Mouse (Mus musculus) ovary, postnatal 10 days (tissue): ENCODE data around the gene Gch1.
A peak's percentile ranks its signal among the peaks of the same experiment; 100 is the strongest.

ENCODE experiments used
- DNase-seq: peaks from one replicate; pipeline ENCODE4 v3.0.0; 2022; ENCODE audit warnings: low spot score

Gene Gch1

DNA sequence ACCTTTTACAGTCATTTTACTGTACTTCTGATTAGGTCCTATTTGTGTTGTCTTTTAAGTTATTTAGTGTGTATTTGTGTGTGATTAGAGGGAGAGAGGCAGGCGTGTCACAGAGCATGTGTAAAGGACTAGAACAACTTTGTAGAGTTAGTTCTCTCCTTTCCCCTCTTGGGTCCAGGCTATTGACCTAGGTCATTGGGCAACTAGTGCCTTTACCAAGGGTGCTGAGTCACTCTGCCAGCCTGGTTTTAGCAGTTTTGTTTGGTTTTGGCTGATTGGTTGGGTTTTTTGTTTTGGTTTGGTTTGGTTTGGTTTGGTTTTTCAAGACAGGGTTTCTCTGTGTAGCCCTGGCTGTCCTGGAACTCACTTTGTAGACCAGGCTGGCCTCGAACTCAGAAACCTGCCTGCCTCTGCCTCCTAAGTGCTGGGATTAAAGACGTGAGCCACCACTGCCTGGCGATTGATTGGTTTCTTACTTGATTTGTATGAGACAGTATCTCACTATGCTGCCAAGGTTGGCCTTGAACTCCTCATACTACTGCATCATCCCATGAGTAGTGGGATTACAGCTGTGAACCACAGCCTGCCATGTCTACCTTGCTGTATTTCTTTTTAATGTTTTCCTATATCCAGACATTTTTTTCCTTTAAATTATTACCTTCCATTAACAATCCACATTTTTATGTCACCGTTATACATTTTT is 16.2 kb upstream of the Gch1 start:
- DNase-seq, result no peak

DNA sequence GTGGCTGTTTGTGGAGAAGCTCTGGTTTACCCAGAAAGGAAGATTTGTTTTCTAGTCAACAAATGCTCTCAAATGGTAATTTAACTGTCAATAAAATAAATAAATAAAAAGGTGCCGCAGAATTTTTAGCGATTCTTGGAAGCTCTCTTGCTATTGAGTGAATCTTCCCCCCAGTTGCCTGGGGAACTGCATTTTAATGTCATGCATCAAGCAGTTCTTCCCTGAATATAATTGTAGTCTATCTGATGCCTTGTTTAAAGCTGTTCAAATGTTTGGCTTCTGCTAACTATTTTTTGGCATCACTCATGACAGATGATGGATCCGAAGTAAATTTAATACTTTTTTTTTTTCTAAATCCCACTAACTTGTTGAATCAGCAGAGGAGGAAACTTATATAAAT is 8.1 kb upstream of the Gch1 start:
- no peak for DNase-seq

DNA sequence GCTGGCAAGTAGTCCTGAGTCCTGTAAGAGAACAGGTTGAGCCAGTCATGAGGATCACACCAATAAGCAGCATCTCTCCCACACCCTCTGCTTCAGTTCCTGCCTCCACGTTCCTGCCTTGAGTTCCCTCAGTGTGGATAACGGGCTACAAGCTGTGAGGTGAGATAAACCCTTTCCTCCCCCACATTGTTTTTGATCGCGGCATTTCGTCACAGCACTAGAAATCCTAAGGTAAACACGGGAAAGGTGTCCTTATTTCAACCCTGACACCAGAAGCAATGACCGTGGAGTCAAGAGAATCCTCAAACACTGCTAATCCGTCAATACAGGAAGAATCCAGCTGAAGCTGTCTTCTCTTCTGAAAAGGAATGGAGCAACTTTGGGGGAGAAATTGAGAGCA is 7.5 kb upstream of the Gch1 start:
- no peak for DNase-seq

DNA sequence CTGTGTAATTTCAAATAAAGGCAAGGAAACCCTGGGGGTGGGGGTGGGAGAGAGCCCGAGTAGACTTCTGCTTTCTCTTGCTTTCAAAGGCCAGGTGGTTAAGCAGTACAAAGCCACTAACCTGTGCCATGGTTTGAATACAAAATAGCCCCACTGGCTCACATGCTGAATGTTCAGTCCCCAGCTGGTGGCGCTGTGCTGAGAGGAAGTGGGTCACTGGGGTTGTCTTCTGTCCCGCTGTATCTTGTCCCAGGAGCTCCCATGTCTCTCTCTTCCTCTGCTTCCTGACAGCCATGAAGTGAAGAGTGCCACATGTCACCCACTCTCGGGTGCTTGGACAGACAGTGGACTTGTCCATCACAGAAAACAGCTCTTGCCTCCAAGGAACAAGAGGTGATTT is 4.9 kb upstream of the Gch1 start:
- DNase-seq, result no peak

DNA sequence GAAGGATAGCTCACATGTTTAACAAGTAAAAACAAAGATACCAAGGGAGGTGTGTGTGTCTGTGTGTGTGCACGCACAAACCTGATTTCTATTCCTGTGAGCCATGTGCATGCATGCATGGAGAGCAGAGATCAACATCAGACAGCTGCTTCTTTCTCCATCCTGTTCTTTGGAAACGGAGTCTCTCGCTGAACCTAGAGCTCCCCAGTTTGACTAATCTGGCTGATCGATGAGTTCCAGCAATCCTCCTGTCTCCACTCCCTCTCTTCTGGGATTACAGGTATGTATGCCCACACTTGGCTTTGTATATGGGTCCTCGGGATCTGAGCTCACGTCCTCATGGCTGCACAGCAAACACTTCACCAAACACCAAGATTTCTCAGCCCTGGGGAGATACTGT is 4.3 kb upstream of the Gch1 start:
- DNase-seq, result no peak

DNA sequence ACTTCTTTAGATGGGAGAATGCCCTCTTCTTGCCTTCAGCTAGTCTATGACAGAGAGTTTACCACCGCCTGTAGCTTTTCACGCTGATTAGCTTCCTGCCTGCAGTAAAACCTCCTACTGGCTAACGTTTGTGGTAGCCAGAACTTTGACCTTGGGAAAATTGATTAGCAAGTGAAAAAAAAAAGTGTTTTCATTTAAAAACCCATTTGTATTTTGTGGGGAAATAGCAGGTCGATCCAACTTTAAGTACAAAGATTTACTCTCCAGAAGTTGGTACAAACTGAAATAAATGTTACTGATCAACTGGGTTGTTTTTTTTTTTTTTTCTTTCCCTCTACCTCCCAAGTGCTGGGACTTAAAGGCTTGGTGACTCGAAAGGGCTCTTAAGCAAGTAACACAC is 2.6 kb upstream of the Gch1 start:
- DNase-seq, result no peak

DNA sequence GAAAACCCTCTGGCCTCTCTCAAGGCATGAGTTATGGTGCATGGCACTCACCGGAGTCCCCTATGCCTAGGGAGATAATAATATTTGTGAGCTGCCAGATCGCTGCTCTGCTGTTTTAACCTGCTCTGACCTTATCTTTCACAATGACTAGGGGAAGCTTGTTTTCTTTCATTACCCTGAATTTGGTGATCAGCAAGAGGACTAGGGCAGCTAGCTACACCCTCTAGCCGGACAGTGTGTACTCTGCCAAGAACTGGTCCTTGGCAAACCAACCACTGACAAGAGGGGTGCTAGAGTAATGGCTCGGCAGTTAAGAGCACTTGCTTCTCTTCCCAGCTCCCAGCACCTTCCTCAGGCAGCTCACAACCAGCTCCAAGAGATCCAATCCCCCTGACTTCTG is 1.4 kb upstream of the Gch1 start:
- DNase-seq, result no peak

DNA sequence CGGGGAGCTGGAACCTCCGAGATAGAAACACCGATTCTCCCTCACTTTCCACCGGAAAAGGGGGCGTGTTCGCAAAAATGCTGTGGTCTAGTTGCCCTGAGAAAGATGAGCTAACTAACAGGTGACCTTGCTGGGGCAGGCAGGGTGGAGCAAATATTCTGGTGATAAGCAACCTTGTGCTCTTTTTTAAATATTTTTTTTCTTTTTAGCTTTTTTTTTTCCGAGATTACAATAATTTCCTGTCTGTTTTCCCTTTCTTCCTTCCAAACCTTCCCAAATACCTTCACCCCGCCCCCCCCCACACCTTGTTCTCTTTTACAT is 382 bp upstream of the Gch1 start:
- no peak for DNase-seq

DNA sequence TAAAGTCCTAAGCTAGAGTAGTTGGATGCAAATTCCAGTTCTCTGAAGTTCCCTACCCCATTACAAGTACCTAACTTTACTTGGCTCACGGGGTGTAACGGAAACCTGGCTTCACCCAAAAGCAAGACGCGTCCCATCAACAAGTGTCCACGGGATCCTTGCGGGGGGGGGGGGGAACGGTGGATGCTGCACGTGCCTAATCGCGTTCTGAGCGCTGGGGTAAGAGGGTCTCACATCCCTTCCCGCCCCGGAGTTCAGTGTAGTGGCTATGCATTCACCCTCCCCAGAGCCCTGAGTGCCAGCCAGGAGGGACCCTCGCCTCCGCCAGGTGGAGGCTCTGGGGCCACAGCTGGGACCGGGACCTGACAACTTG is 752 bp downstream of the Gch1 start:
- DNase-seq, result no peak

DNA sequence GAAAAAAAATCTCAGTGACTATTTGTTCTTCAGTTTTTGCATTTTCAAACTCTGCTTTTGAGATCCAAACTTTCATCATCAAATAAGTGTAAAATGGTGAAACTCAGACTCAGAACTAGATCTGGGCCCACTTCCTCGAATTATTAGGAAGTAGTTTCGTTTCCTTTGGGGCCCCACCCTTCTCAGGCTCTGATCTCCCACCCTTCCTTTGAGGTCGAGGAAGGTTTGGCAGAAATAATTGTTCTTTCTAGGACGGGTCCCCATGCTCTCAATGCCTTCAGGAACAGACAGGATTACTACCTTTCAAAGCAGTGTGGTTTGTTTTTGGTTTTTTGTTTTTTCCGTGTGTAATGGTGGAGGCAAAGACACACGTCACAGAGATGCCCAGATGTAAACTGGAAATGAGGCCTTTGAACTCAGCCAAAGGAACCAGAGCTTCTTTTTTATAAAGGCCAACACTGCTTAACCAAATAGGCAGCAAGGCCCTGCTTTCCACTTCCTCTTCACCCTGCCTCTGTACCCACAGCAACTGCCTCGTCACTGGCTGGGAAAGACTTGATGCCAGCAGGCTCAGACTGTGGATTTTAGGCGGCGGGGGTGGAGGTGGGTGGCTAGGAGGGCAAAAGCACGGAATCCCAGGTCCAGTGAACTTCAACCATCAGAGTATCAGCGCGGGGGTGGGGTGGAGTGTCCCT is 1.4 kb downstream of the Gch1 start:
- no peak for DNase-seq

DNA sequence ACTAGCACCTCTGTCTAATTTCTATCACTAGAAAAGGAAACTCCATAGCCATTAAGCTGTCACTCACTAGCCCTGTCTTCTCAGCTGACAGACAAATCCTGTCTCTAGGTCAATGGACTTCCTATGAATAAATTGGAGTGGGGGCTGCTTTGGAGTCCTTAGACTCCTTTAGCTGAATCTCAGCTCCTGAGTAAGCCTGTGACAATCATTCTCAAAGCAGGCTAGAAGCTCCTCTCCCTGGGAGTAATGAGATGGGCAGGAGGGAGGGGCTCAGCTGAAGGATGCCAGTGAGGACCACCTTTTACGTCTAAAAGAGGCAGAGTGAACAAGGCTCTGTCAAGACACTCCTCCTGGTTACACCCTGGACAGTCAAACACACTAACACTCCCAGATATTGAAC is 2.0 kb downstream of the Gch1 start:
- DNase-seq, result no peak

DNA sequence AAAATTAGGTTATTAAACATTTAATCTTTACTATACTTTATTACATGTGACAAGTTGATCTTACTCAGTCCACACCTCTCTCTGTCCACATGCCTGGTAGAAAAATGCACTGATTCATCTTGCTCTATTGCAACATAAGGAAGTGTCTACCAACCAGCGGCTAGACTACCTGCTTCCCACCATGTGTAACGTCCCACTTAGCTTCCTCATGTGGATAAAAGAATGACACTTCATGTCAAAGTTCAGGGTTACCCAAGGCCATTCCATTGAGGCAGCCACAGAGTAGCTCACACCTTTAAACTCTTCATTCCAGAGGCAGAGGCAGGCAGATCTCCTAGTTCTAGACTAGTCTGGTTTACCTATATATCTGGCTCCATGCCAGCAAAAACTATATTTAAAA is 2.7 kb downstream of the Gch1 start:
- no peak for DNase-seq

DNA sequence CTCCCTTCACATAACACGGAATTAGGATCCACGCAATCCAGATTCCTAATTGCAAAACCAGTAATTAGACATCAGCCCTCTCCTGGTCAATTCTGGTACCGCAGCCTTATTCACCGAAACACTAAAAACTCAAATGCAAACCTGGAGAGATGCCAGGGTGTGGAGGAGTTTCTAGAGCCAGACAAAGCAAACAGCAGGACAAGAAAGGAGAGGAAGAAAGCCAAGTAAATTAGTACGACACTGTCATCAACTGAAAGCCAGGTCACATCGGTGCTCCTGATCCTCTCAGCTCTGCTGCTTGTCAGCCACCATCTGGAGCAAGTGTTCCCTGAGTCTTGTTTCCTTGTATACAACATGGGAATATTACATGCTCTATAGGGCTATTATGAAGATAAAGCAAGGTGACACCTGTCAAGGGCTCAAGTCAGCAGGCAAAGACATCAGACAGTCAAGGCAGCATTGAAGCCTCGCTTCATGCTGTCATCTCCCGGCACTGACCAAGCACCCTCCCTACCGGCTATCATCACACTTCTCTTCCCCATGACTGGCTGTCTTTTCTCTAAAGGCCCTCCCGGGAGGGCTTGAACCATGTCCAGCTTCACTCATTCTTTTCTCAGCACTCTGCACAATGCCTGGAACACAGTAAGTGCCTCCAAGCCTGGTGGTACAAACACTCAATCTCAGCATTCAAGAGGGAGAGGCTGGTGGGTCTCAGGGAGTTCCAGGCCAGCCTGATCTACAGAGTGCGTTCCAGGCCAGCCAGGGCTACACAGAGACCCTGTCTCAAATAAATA is 7.5 kb downstream of the Gch1 start:
- peak; percentile 36 for DNase-seq

DNA sequence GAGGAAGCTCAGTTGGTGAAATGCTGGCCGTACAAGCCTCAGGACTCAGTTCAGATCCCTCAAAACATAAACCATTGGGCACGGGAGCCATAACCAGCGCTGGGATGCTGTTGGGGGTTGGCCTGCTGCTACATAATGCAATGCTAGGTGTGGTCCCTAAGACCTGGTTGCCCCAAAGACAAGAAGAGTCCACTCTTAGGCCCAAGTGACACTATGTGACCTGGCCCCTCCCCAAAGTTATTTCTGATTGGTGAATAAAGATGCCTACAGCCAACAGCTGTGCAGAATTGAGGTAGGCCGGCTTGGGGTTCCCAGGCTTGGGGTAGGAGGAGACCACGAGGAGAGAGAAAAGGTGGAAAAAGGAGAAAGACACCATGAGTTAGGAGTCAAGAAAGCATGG is 10.4 kb downstream of the Gch1 start:
- DNase-seq, result no peak

DNA sequence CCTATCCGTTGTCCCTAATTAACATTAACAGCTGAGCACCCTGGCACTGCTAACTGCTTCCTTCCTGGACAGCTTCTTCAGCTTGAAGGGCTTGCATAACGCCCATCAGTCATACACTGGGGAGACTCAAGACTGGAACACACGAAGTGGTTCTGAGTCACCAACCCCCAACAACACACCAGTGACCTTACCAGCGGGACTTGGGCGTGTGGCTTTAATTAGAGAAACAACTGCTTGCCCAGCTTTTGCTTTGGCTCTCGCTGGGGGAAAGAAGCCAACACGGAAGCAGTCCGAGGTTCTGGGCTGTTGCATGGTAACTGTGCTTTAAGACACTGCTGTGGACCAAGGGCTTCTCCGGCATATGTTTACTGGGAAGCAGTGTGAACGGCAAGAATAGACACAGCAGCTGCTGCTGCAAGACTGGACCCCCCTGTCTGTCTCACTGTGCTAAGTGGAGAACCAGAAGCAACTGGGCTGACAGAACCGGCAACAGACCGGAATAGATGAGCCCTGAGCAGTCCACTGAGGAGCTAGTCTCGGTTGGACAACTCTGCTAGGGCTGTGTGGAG is 11.3 kb downstream of the Gch1 start:
- peak; percentile 15 for DNase-seq

DNA sequence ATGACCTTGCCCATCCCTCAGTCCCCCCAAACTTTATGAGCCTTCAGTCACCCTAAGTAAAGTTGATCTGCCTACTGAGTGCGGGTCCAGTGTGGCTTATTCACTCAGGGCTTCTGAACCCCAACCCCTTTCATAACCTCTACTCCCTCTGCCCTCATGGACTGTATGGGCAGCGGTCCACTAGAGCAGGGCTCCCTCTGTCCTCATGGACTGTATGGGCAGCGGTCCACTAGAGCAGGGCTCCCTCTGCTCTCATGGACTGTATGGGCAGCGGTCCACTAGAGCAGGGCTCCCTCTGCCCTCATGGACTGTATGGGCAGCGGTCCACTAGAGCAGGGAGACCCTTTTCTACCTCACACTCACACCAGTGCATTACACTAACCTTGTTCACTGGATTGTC is 13.0 kb downstream of the Gch1 start:
- DNase-seq, result no peak

DNA sequence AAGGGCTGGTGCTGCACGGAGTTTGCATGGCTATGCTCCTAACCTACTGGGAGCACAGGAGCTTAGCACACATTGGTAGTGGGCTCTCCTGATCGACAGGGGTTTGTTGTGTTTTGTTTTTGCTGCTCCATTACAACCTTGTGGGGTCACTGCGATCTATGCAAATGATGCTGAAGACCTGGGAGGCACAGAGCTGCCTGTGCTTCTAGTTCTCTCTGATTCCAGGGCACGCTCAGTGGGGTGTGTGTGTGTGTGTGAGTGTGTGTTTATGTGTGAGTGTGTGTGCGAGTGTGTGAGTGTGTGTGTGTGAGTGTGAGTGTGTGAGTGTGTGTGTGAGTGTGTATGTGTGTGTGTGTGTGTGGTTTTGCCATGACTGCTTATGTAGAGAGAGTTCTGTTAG is 14.1 kb downstream of the Gch1 start:
- no peak for DNase-seq

DNA sequence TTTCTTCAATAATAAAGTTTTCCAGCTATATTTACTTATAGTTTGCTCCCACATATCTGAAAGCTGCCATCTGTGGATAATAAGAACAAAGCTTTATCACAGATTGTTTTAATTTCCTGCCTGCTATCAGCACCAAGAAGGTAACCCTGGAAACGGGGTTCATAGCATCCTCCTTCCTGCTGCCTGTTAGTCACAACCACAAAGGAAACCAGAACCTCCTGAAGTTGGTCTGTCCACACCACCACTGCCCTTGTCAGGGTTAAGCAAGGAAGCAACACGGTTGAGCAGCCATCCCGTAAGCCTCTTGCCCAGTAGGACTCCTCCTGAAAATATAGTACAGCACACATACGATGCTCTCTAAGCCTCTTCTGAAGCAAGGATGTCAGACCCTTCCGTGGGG is 17.1 kb downstream of the Gch1 start:
- DNase-seq, result no peak

DNA sequence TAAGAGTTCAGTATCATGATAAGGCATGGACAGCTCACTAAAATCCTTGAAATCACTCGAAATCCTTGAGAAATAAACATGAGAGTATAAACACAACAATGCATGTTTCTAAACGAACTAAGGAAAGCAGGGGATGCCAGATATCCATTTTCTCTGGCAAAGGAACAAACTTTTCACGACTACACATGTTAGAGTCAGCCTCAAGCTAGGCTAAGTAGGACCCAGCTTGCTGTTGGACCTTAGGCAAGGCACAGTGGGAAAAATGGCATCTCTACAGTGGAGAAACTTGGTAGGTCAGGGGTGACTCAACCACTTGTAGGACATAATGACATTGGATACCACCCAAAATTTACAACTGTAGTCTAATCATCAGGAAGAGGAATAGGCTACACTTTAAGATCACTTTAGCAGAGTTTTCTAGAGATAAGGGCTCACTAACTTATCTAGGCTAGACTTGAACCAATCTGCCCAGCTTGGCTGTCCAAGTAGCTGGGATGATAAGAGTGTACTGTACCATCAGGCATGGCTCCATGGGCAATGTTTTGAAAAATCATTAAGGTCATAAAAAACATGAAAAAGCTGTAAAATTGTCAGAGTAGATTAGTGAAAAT is 18.6 kb downstream of the Gch1 start:
- no peak for DNase-seq

DNA sequence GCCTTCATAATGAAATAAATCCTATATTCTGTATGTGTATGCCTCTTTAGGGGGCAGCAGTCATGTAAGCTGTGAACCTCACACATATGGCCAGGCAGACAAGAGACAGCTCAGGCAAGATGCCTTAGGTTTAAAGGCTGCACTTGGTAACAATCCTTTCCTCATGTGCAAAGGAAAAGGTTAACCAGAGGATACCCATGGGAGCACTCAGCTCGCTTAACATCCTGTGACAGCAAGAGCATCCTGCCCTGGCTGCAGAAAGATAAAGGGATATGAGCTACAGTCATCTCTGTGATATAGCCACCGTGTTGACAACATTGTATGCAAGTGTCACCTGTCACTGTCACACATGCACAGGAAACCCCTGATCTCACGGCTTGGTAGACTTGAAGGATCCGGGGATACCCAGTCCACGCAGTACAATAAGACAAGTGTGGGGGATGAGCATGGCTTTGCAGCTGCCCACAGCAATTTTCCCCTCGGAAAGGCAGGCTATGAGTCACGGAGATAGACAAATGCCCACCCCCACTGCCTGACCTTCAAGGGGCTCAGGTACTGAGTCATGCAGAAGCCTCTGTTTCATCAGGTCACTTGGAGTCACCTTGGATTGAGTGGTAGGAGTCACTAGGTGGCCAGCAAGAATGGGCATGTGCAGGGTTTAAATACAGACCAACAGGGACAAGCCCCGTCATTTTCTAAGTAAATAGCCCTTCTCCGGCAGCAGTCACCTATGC is 19.4 kb downstream of the Gch1 start:
- no peak for DNase-seq

DNA sequence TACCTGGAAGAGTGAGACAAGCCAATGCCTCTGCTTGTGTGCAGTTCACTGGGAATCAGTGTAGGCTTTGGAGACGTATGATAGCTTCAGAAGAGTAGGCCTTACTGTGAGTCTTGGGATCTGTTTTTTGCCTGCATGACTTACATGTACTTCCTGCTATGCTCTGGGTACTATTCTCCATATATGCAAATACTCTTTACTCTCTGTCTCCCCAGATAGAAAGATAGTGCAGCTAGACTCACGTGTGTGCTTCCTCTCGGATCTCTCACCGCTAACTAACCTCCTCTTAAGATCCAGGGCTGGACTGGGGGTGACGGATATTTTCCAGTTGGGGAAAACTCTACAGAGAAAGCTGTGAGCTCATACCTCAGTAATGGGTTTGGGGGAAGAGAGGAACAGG is 23.5 kb downstream of the Gch1 start:
- no peak for DNase-seq

DNA sequence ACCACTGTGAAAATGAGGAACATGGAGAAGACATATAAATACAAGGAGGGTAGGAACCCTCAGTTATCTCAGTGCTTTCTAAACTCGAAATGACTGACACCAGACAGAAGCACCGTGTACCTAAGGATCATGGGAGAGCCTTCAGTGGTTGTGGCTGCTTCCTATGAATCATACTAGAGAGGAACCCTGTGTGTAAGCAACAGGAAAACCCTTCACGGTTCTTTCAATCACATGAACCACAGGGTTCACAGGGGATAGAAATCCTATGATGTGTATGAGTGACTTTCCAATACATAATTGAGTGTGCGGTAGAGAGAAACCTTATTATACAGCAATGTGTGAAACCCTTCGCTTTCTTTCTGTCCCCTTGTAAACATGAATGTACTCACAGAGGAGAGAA is 24.1 kb downstream of the Gch1 start:
- no peak for DNase-seq
